Mouse (Mus musculus) ES-CJ7 (cell line): Measurements from ENCODE around the gene Ccr9.
"Not testable (repeated sequence)": the region's sequence is repeated elsewhere in the genome, so short reads cannot be mapped to it uniquely, and the experiment has no call there.

Experiments used
- DNase-seq: peaks from one replicate; pipeline ENCODE4 v3.0.0; 2011; ENCODE audit warnings: low read depth, low spot score

Ccr9 gene

DNA sequence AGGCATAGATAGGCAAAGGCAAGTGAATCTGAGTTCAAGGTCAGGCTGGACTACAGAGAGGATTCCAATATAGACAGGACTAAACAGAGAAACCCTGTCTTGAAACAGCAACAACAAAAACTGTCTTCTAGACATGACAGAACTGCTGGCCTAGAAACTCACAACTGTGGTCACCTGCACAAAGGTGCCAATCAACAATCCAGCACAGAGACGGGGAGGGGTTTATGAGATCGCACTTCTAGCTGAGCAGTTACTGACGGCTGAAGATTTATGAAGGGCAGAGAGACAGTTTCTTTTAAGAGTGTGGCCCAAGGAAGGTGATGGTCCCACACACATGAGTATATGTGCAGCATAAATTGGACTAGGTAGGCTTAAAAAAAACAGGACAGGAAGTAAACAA is 38.1 kb downstream of the Ccr9 start:
- DNase-seq = no peak

DNA sequence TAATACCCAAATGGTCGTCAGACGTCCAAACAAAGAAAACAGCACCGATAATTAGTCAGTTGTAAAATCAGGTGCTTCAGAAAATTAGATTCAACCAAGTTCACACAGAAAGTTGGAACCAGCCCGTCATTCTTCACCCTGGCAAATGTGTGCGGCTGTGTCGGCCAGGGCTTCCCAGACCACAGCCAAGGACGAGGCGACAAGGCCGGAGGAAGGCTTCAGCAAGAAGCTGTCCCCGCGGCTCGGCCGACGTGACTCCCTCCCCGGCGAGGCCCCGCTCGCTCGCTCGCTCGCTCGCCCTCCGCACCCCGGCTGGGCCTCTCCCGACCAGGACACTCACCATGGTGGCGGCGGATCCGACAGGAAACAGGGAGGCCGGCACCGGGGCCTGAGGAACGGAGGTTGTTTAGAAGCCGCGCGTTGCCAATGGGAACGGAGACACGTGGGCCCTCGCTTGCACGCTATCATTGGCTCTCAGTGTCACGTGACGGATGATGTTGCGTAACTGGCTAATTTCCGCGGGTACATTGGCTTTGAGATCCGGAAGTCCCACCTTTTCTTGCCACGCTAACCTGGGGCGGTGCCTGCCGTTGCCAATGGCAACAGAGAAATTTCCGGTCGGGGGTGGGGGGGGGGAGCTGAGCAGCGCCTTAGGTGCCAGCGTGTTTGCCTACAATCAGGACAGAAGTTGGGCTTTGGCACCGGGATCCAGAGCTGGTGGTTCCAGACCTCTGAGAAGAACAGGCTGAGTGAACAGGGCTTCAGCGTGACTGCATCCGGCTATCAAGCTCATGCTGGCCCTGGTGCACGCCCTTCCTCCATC is 39.2 kb downstream of the Ccr9 start, which contains the start of gene Lztfl1:
Gene Lztfl1, minus strand, starts transcription at position 512 of the 823 bp plus-strand sequence.
- DNase-seq = peak; percentile 99

DNA sequence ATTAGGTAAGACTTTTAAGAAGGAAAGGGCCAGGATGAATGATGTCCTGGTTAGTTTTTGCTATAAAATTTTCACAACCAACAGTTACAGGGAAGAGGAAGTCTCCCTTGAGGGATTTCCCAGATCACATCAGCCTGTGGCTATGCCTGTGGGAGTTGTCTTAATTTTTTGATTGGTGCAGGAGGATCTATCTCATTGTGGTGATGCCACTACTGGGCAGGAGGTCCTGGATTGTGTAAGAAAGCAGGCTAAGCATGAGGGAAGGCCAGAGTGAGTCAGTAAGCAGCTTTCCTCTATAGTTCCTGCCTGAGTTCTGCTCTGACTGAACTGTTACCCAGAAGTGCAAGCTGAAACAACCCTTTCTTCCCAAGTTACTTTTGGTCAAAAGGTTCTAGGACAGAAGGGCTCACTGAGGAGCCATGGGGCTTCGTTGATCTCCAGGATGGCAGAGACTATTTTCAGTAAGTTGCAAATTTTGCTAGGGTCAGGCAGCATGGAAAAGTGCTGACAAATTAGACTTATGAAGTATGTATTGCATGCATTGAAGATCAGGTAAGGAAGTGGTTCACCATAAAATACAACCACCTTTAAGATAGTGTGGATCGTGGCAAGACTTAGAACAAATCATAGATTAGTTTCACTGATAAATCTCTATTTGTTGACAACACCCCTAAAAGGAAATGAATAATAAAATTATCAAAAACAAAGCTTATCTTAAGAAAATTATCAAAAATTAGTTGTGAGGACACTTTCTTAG is 44.7 kb downstream of the Ccr9 start:
- no peak for DNase-seq

DNA sequence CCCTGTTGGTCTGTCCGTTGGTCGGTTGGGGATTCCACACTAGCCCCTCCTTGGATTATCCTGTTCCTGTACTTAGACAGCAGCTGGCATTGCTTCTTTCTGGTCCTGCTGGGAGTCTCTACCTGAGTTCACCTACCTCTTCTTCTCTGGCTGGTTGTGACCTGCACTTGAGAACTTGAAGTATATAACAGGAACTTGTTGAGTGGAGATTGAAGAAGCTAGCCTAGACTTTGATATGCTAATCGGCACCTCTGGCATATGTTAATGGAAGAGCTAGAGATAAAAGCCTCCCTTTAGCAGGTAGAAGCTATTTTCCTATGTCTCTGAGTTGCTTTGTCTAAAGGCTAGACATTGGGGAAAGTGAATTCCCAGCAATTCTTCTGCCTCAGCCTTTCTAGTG is 53.0 kb downstream of the Ccr9 start:
- DNase-seq = peak; percentile 88

DNA sequence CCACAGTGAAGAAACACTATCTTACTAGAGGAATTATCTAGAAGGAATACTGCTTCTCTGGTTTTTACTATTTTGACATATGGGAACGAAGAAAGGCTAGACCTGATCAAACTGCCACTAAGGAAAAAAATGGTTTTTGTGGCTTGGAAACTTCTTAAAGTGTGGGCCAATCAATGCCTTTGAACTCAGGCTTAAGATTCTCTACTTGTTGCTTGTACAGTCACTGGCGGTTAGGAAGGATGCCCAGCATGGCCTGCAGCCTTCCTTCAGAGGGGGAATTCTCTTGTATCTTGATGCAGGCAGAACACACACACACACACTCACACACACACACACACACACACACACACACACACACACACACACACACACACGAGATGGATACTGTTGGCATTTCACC is 55.9 kb downstream of the Ccr9 start:
- no peak for DNase-seq

DNA sequence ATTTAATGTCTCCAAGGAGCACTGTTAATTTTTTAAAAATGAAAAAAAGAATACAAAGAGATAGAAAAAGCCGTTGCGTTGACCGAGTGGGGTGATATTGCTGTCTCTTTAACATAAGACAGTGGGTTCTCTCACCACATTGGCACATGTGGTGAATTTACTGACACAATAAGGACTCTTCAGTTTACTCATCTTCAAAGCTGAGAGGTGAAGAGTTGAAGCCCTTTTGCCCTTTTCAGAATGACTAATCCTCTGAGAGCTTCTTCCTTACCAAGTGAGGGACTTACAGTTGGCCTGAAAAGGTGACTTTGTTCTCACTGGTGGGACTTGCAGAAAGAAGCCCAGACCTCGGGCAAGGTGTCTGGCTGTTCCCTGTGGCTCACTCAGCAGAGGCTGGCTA is 62.6 kb downstream of the Ccr9 start:
- DNase-seq = no peak

DNA sequence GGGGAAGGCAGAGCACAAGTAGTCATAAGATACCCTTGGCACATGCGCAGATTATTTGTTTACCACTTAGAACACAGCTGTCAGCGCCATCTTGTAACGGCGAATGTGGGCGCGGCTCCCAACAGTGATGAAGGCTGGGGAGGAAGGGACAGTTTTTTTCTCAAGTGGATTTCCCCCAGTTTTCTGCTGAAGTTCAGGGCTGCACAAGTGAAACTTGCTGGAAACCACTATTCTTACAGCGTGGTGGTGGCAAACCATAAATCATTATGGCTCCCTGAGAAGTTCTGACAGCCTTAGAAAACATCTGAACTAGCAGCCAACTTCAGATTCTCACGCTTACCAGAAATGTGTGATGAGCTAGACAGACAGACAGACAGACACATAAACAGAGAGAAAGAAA is 71.4 kb downstream of the Ccr9 start:
- DNase-seq = not testable (repeated sequence)

DNA sequence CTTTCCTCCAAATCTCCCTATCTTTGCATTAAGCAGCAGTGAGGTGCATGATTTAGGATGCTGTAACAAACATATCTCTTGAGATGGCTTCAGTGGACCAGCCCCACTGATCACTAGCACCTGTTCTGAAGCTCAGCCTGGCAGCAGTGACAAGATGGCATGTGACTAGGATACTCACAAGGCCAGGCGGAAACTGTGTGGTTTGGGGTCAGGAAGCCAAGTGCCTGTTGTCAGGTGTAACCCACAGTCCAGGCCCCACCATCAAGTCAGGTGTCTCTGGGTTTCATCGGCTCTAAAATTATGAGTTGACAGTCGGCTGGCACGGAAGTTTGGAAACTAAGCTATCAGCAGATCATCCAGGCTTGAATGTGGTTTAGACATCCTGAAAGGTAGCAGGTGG is 76.1 kb downstream of the Ccr9 start:
- no peak for DNase-seq

DNA sequence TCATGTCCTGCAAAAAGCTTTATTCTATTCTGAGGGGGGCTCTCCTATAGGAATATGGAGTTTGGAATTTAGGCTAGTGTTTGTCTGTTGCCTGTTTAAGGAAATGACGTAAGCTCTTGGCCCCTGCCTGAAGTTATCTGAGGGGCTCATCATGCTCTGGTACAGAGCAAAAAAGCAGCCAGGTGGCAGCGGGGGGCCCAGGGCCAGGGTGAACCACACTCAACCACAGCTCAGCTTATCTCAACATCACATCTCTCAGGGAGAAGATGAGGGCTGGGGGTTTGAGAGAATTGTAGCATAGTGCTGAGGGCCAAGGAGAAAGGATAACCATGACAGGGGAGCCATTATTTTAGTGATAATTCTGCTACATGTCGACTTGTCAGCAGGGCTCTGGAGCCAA is 78.5 kb downstream of the Ccr9 start:
- no peak for DNase-seq

DNA sequence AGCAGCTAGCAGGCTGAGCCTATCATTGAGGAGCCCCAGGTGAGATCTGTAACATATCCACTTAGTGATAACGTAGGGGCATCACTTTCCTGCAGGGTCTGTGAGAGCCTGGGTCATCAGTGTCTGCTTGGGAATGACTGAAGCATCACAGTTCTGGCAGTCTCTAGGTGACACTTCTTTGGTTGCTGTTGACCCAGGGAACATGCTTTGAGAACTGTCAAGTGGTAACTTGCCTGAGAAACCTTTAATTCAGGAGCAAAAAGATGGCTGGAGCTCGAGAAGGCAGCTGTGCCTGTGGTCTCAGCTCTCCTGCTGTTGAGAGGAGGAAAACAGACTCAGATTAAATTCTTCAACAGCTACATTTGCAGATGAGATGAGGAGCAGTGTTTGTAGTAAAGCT is 79.1 kb downstream of the Ccr9 start:
- no peak for DNase-seq

DNA sequence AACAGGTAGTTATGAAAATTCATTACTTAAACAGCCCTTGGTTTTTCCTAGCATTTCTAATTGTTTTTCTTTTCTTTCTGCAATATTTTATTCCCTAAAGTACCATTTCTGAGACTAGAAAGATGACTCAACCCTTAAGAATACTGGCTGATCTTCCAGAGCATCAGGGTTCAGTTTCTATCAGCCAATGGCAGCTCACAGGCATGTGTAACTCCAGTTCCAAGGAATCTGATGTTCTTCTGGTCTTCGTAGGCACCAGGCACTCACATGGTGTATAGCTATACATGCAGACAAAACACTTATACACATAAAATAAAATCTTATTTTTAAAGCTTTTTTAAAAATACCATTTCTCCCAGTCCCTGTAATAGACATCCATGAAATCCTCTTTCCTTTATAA is 79.9 kb downstream of the Ccr9 start:
- DNase-seq = no peak

DNA sequence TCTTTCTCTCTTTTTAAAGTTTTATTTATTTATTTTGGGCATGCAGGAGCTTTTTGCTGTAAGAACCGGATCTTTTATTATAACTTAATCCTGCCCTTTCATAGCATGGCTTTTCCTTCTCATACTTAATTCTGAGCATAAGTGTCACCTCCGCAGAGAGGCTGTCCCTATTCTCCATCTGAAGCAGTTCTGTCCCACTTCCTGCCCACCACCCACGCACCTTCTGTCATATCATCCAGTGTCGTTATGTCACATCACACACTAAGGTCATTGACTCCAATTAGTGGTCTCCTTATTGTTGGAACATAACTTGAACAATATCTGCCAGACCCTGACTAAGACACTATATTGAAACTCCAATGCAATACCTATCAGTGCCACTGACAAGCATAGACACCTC is 80.4 kb downstream of the Ccr9 start:
- no peak for DNase-seq

DNA sequence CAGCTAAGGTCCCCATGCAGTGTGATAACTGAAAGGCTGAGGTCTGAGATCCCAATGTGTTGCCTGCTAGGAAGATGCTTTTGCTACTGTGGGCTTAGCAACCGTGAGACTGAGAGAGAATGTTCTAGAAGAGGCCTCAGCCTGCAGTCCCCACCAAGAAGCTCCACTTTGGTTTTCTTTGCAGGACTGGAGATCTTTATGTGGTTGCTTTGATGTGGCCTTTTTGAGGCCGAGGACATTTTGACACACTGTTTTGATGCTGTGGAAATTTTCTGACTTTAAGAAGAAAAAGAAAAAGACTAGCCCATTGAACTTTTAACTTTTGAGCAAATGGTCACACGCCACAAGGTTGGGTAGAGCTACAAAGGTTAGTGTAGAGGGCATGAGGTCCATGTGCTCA is 82.6 kb downstream of the Ccr9 start:
- no peak for DNase-seq

DNA sequence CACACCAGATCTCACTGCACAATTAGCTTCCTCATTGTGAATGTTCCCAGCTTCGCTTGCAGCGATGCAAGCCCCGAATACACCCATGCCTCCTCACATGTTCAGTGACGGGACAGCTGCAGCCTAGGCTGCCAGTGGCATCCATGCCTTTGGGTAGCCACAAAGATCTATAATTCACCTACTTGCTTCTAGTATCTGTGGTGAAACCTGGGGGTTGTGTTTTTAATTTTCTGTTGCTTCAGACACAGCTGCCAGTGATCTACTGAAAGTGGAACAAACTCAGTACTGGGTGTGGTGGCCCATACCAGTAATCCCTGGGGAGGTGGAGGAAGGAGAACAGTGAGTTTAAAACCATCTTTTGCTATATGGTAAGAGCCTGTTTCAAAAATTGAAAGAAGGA is 84.6 kb downstream of the Ccr9 start:
- no peak for DNase-seq

DNA sequence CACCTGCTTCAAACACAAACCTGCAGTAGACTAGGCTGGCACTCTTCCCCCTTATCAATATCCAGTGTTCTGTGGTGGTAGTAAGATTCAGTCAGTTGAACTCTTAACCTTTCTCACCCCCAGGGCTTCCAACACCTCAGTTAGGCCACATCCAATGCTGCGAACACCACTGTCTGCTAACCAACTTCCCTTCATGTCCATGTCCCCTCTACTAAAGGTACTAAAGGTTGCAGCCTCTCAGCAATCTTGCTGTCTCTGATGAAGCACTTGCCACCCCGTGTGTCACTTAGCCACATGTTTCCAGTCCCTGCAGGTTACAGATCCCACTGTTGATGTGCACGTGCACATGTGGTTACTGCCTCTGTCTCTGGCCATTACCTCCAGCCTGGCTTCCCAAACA is 85.5 kb downstream of the Ccr9 start:
- DNase-seq = no peak

DNA sequence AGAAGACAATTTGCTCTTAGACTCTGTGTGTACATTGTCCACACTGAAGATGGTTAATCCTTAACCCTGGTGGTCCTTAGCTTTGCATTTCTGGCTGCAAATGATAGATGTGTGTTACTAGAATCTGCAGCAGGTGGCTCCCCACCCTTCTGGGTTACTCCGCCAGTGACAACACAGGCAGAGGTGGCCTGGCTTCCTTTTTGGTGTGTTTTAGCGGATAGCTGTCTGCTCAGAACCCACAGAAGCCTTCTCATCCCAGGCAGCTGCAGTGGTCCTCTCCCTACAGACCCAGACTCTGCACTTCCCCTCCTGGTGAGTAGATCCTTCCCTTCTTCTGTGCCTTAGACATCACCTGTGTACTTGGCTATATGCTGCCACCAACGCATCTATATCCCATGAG is 88.8 kb downstream of the Ccr9 start:
- no peak for DNase-seq

DNA sequence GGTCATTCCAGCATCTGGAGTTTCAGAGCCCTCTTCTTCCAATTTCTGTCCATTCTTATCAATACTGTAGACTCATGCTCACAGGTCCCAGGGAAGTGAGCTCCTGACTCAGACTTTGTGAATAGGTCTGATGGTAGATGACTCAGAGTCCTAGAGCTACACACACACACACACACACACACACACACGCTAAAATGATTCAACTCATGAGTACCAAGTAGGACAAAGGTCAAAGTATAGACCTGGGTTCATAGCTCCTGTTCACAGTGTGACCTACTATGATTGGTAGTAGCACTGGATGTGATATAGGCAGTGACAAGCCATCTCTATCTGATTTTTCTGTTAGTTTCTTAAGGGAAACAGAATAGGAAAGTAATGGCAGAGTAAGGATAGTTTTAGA is 90.2 kb downstream of the Ccr9 start:
- DNase-seq = no peak

DNA sequence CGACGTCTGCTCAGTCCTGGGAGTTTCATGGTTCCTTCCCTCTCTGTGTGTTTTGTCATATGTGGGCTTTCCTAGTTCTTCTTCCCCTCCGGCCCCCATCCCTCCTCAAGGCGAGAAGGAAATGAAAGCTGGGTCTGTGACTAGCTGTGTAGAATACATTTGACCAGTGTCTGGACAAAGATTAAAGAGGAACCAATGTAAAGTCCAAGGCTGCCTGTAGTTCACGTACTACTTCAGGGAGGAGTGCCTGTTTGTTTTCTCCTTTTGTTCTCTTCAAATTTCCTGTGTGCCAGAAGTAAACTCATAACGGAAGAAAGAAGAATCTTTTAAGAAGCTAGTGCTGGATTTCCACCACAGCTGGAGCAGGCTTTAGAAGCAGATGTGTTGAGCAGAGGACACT is 91.3 kb downstream of the Ccr9 start:
- no peak for DNase-seq

DNA sequence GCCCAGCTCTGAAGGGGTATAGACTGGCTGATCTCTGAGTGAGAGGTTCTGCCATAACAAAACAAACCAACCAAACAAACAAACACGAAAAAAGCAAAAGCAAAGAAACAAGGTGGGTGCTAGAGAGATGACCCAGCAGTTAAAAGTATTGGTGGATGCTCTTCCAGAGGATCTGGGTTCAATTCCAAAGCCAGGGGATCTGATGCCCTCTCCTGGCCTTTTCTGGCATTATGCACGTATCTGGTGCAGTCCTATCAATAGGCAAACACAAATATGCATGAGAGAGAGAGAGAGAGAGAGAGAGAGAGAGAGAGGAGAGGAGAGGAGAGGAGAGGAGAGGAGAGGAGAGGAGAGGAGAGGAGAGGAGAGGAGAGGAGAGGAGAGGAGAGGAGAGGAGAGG is 95.1 kb downstream of the Ccr9 start:
- peak; percentile 38 for DNase-seq

DNA sequence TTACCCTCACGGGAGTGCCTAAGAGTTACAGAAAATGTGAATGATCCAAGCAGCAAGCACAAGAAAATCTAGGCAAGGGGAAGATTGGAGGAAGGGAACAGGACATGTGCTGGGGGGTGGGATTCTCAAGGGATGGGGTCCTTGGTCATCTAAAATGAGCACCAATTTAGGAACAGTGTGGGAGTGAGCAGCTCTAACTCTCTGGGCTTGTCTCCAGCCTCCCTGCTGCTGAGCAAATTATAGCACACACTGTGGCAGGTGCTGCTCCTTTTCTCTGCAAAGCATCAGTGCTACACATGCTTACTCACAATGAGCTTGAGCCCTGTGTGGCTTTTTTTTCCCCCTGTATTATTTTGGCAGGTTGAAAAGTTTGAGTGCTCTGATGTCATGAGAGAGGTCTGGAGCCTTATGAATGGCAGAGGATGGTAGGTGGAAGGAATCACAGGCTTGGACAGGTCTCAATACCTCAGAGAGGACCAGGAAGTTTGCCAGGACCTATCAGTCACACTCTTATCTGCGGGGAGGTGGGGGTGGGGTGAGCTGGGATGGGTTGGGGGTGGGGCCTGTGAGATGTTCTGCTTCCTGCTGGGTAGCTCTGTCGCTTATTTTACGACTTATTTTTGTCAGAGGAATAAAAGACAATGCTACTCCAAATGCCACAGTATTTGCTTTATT is 110.8 kb downstream of the Ccr9 start:
- DNase-seq = no peak

DNA sequence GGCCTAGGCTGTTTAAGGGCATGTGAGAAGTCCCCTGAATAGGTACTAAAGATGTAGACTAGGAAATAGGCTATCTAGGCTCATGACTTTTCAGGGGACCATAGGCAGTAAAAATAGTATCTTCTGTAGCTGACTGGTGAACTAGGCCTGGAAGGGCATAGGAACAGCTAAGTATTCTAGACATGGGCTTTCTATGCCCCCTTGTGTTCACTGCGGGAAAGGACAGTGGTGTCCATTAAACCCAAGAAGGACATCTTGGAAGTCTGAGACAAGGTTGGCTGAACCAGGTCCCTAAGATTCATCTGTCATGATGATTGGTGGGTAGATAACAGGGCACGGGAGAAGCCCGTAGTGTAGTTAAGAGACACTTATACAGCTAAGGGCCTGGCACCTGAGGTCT is 117.9 kb downstream of the Ccr9 start:
- peak; percentile 37 for DNase-seq

DNA sequence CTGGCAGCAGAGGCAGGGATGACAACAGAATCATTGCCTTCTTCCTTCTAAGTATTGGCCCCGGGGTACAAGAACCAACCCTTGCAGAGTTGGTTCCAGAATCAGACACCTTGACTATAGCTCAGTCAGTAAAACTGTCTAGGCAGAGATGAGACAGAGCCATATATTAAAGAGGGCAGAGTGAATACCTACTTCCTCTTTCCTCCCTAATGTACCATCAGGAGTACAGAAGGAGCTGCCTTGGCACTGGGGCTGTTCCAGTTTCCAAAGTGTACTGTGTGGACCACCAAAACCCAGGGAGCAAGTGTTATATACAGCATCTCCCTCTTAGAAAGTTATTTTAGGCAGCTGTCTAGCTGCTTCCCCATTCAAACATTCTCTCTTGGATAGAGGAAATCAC is 123.3 kb downstream of the Ccr9 start:
- DNase-seq = no peak

DNA sequence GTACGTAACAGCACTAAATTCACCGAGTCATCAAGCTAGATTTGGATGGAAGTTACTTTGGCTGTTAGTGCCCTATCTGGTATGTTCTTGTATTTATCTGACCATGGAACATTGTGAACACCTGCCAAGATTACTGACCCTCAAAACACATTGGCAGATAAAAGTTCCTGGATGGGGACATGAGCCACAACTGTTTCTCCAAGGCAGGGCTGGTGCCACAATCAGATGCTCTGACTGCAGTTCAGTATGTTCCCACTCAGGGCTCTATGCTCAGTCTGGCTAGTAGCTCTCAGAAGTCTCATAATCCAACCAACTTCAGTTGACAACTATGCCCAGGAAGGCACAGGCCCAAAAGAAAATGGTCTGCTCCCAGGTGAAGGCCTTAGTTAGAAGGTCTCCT is 124.2 kb downstream of the Ccr9 start:
- DNase-seq = no peak
